Mouse (Mus musculus) lung, adult 2 months (tissue): ENCODE measurements around the gene Lamp1.

Source experiments
- CTCF ChIP-seq: fragments of 200-500 bp; IDR thresholded peaks from 2 replicates; pipeline ENCODE4 v1.5.1; 2011; ENCODE audit warnings: mild to moderate bottlenecking, low read length, control low read depth; ENCODE audit not compliant: insufficient read depth
- POLR2A ChIP-seq: fragments of 200-500 bp; IDR thresholded peaks from 2 replicates; pipeline ENCODE4 v1.6.1; 2011; ENCODE audit warnings: low read depth, mild to moderate bottlenecking, control low read depth, low read length, borderline replicate concordance; ENCODE audit errors: extremely low read depth

- TF ChIP-seq CTCF (no peak), POLR2A (no peak)
Observed at GRCm38 (mm10) chr8:13202806-13203205, 43.8 kb downstream of the Lamp1 start.
